Mouse (Mus musculus): ENCODE data around the gene Bpifb9a. TPM values are rescaled to one million over a fixed set of nuclear protein-coding genes. Genes with fewer than 3 reads are reported as not detected.
A peak's percentile ranks its signal among the peaks of the same experiment; 100 is the strongest.
"Not testable (repeated sequence)": the region's sequence is repeated elsewhere in the genome, so short reads cannot be mapped to it uniquely, and the experiment has no call there.

Bpifb9a gene
- polyA plus RNA-seq (2012; rRNA removed), result not detected in 2 replicates

GRCm38 (mm10) chr2:154257554-154257953 is at the start of gene Bpifb9a:
Gene Bpifb9a, plus strand, starts transcription at chr2:154257854.
- DNase-seq (ENCODE audit: low read depth, low spot score), result not testable (repeated sequence)
- 52% methylated on average over 5 of the region's 5 CpGs for WGBS

GRCm38 (mm10) chr2:154209112-154209511 is 48.5 kb upstream of the Bpifb9a start:
- 4% methylated on average over 3 of the region's 3 CpGs for WGBS
- DNase-seq (ENCODE audit: low read depth, low spot score), result no peak

- no peak for DNase-seq (ENCODE audit: low read depth, low spot score)
- 48% methylated on average over 1 of the region's 1 CpGs for WGBS
Observed at GRCm38 (mm10) chr2:154211121-154211520, 46.5 kb upstream of the Bpifb9a start.

- 81% methylated on average over 4 of the region's 4 CpGs for WGBS
- no peak for DNase-seq (ENCODE audit: low read depth, low spot score)
Observed at GRCm38 (mm10) chr2:154211881-154212280, 45.8 kb upstream of the Bpifb9a start.

- WGBS, result 5% methylated on average over 5 of the region's 5 CpGs
Observed at GRCm38 (mm10) chr2:154215191-154215590, 42.5 kb upstream of the Bpifb9a start.

GRCm38 (mm10) chr2:154219950-154220349 is 37.7 kb upstream of the Bpifb9a start:
- DNase-seq (ENCODE audit: low read depth, low spot score), result no peak
- WGBS, result 61% methylated on average over 5 of the region's 5 CpGs

More at GRCm38 (mm10) chr2:154215191-154215590, 42.5 kb upstream of the Bpifb9a start:
- DNase-seq (ENCODE audit: low read depth, low spot score), result peak; percentile 62

- no peak for DNase-seq (ENCODE audit: low read depth, low spot score)
- 8% methylated on average over 14 of the region's 14 CpGs for WGBS
Observed at GRCm38 (mm10) chr2:154223265-154223916, 34.3 kb upstream of the Bpifb9a start, which contains the start of gene Bpifb5. Gene Bpifb5, plus strand, starts transcription at chr2:154223742.

GRCm38 (mm10) chr2:154223917-154224273 is 33.8 kb upstream of the Bpifb9a start:
- DNase-seq (ENCODE audit: low read depth, low spot score), result no peak
- 38% methylated on average over 2 of the region's 2 CpGs for WGBS

GRCm38 (mm10) chr2:154226991-154227390 is 30.7 kb upstream of the Bpifb9a start:
- DNase-seq (ENCODE audit: low read depth, low spot score), result no peak
- WGBS, result 69% methylated on average over 4 of the region's 4 CpGs

GRCm38 (mm10) chr2:154227830-154228229 is 29.8 kb upstream of the Bpifb9a start:
- no peak for DNase-seq (ENCODE audit: low read depth, low spot score)
- 86% methylated on average over 5 of the region's 5 CpGs for WGBS

GRCm38 (mm10) chr2:154233426-154233825 is 24.2 kb upstream of the Bpifb9a start:
- no peak for DNase-seq (ENCODE audit: low read depth, low spot score)
- WGBS, result 87% methylated on average over 6 of the region's 6 CpGs

GRCm38 (mm10) chr2:154240771-154241170 is 16.9 kb upstream of the Bpifb9a start:
- no peak for DNase-seq (ENCODE audit: low read depth, low spot score)
- 72% methylated on average over 6 of the region's 6 CpGs for WGBS

GRCm38 (mm10) chr2:154242726-154243125 is 14.9 kb upstream of the Bpifb9a start:
- WGBS, result 94% methylated on average over 12 of the region's 12 CpGs
- not testable (repeated sequence) for DNase-seq (ENCODE audit: low read depth, low spot score)

- 82% methylated on average over 10 of the region's 10 CpGs for WGBS
- no peak for DNase-seq (ENCODE audit: low read depth, low spot score)
Observed at GRCm38 (mm10) chr2:154243356-154244036, 14.2 kb upstream of the Bpifb9a start.

- DNase-seq (ENCODE audit: low read depth, low spot score), result no peak
- 87% methylated on average over 5 of the region's 5 CpGs for WGBS
Observed at GRCm38 (mm10) chr2:154245322-154245721, 12.3 kb upstream of the Bpifb9a start.

- not testable (repeated sequence) for DNase-seq (ENCODE audit: low read depth, low spot score)
- 92% methylated on average over 2 of the region's 4 CpGs for WGBS
Observed at GRCm38 (mm10) chr2:154255254-154255653, 2.4 kb upstream of the Bpifb9a start.

- WGBS, result 68% methylated on average over 4 of the region's 4 CpGs
Observed at GRCm38 (mm10) chr2:154255770-154256169, 1.9 kb upstream of the Bpifb9a start.

GRCm38 (mm10) chr2:154264397-154264796 is 6.7 kb downstream of the Bpifb9a start:
- not testable (repeated sequence) for DNase-seq (ENCODE audit: low read depth, low spot score)
- WGBS, result 75% methylated on average over 3 of the region's 3 CpGs

More at GRCm38 (mm10) chr2:154255770-154256169, 1.9 kb upstream of the Bpifb9a start:
- no peak for DNase-seq (ENCODE audit: low read depth, low spot score)

- not testable (repeated sequence) for DNase-seq (ENCODE audit: low read depth, low spot score)
- 85% methylated on average over 3 of the region's 3 CpGs for WGBS
Observed at GRCm38 (mm10) chr2:154291866-154292265, 34.2 kb downstream of the Bpifb9a start.

- WGBS, result 93% methylated on average over 1 of the region's 1 CpGs
- DNase-seq (ENCODE audit: low read depth, low spot score), result no peak
Observed at GRCm38 (mm10) chr2:154292833-154293232, 35.2 kb downstream of the Bpifb9a start.

- DNase-seq (ENCODE audit: low read depth, low spot score), result not testable (repeated sequence)
- WGBS, result 2% methylated on average over 10 of the region's 10 CpGs
Observed at GRCm38 (mm10) chr2:154294746-154295145, 37.1 kb downstream of the Bpifb9a start.
